Comparison of ENCODE assay signal across 12 mouse cellular contexts in the genomic region with DNA sequence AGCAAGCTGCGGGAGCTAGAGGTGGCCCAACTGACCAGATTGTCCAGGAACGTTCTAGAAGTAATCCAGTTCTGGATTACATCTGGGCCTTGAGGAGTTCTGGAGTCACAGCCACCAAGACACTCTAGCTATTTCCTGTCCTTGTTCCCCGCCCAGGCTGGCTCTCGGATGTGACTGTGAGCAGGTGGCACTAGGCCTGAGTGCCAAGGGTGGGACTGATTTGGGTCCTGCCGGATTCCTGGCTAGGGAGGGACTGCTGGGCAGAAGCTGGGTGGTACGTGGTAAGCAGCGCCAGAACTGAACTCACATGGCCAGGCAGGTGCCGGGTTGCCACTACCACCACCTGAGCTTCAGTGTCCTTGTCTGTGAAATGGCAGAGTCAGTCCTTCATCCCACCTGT. TPM values are rescaled to one million over a fixed set of nuclear protein-coding genes. Genes with fewer than 3 reads are reported as not detected.
A peak's percentile ranks its signal among the peaks of the same experiment; 100 is the strongest.
DNase-seq lines count a peak whose midpoint lies in the region; ATAC-seq and TF ChIP-seq lines count a peak whose summit lies in the region.
"Had no signal": no experiment of that assay in that cellular context is flagged by ENCODE, and none has a peak within 500 bp of the region (broad histone marks: within the 10 kb centered on the region; RNA-seq: fewer than 3 reads in every experiment).

No protein-coding gene starts in this region.

- peak overlapping the region; percentile 75 for H3K27ac ChIP-seq in heart, adult 2 months
- 0 out of 2 replicates have a peak overlapping the region, but pooled peaks have one; percentile 11 for H3K27ac ChIP-seq in liver, postnatal 0 days (ENCODE audit: low read depth)

- H3K4me2 ChIP-seq in liver, postnatal 0 days (ENCODE audit: low read depth, low read length), result no peak overlapping the region
- H3K4me2 ChIP-seq: midbrain, embryonic 11.5 days had no signal

- no peaks in the 10 kb centered on the region for H3K27me3 ChIP-seq in heart, adult 2 months (ENCODE audit: control insufficient read depth, insufficient read depth, low read length)
- H3K27me3 ChIP-seq in liver, postnatal 0 days (ENCODE audit: insufficient read depth, low read length), result no peaks in the 10 kb centered on the region
- H3K27me3 ChIP-seq: CH12.LX had no signal

- no peak for TF ChIP-seq POLR2A in heart, adult 2 months (IDR thresholded peaks at IDR 0.05; ENCODE audit: insufficient read depth, low read depth, low read length)

- TF ChIP-seq EP300 in heart, adult 2 months (IDR thresholded peaks at IDR 0.05; ENCODE audit: insufficient read depth, low read depth, low read length), result no peak
- TF ChIP-seq EP300 in liver, postnatal 0 days (IDR thresholded peaks at IDR 0.05; ENCODE audit: low read depth), result no peak

- TF ChIP-seq CTCF in heart, adult 2 months (IDR thresholded peaks at IDR 0.05), result no peak
- no peak for TF ChIP-seq CTCF in liver, postnatal 0 days (IDR thresholded peaks at IDR 0.05; ENCODE audit: low read depth)

- H3K36me3 ChIP-seq in heart, adult 2 months (ENCODE audit: control insufficient read depth, insufficient read depth, low read length), result peaks cover 3% of the 10 kb centered on the region
- peaks cover 7% of the 10 kb centered on the region; the same call in 1 of the 2 replicates for H3K36me3 ChIP-seq in liver, postnatal 0 days (replicated peaks; ENCODE audit: insufficient read depth, low read length)

- H3K4me3 ChIP-seq in heart, adult 2 months, result no peak overlapping the region
- H3K4me3 ChIP-seq in liver, postnatal 0 days (ENCODE audit: low read depth, low read length), result no peak overlapping the region
- H3K4me3 ChIP-seq: limb, embryonic 10.5 days had no signal

- intact Hi-C loops in heart, adult 2 months (cut with DNase I), result loop anchor here (2.0 kb wide), 1 partner anchor 15 kb away; no protein-coding TSS in a partner anchor
- intact Hi-C loops in heart, postnatal 14 days (cut with DNase I), result no loop called here

- 46% methylated on average over 8 of the region's 8 CpGs for WGBS in heart, adult 2 months
- WGBS in liver, postnatal 0 days (ENCODE audit: insufficient replicate concordance), result 79% methylated on average over 8 of the region's 8 CpGs

- H3K79me2 ChIP-seq in heart, adult 2 months (replicated peaks; ENCODE audit: control insufficient read depth, insufficient read depth, low read length), result peaks cover 8% of the 10 kb centered on the region

- peaks cover 49% of the 10 kb centered on the region for H3K4me1 ChIP-seq in heart, adult 2 months (ENCODE audit: control insufficient read depth, insufficient read depth, low read length)
- peaks cover 46% of the 10 kb centered on the region for H3K4me1 ChIP-seq in liver, postnatal 0 days (ENCODE audit: insufficient read depth)

- no peak for DNase-seq in heart, adult 2 months
- DNase-seq in heart, postnatal 14 days, result no peak
- peak; percentile 69 for DNase-seq in urinary bladder, postnatal 14 days (ENCODE audit: low spot score)
- no peak for DNase-seq in urinary bladder, adult 2 months (ENCODE audit: low spot score)
- DNase-seq in liver, postnatal 0 days, result no peak
- DNase-seq in urinary bladder, postnatal 36 days (ENCODE audit: low spot score in 2 of 2), result peak; percentile 34 to 48
- no peak for DNase-seq in MN1 (ENCODE audit: low spot score)
- DNase-seq: kidney, postnatal 14 days had no signal

- no peaks in the 10 kb centered on the region for H3K9me3 ChIP-seq in liver, postnatal 0 days (ENCODE audit: low read length)
- H3K9me3 ChIP-seq: limb, embryonic 10.5 days had no signal

- H3K9ac ChIP-seq in heart, adult 2 months (ENCODE audit: low read depth, low read length), result no peak overlapping the region
- H3K9ac ChIP-seq in liver, postnatal 0 days (replicated peaks), result no peak overlapping the region

- ATAC-seq in liver, postnatal 0 days, result no peak
- no peak for ATAC-seq in monocyte, adult 5-6 weeks (replicated peaks; ENCODE audit: insufficient number of reproducible peaks, low FRiP score, low TSS enrichment, poor library complexity, severe bottlenecking)

RNA-seq across cellular contexts. Expression of a gene that starts 26.7 kb away (rescaled TPM):
- 10 to 100 TPM; 63.9 to 64.8 TPM for total RNA-seq in heart, adult 2 months (2021)
- polyA plus RNA-seq in heart, adult 2 months (2012; rRNA removed), result 52.1 and 68.2 TPM in 2 replicates
- total RNA-seq in heart, postnatal 14 days (2021), result 10 to 100 TPM; 78.3 to 81.6 TPM
- 76.4 and 91.4 TPM in 2 replicates for polyA plus RNA-seq in urinary bladder, adult 2 months (2012; rRNA removed)
- 29.5 and 35.2 TPM in 2 replicates for polyA plus RNA-seq in liver, postnatal 0 days (2015; fragmentation: Nextera tagmentation; extraction: Ambion mirVana)
- 178 to 219 TPM (median 197 TPM) in 3 replicates for total RNA-seq in monocyte, adult 5-6 weeks (2017)

RNA-seq across cellular contexts. Expression of a gene that starts 39.8 kb away (rescaled TPM):
- total RNA-seq in heart, adult 2 months (2021), result 1 to 10 TPM; 8.3 to 8.5 TPM
- 19.2 and 20.8 TPM in 2 replicates for polyA plus RNA-seq in heart, adult 2 months (2012; rRNA removed)
- 10 to 100 TPM in 1 of 2 experiments, 1 to 10 TPM in 1; 8.5 to 11.2 TPM for total RNA-seq in heart, postnatal 14 days (2021)
- polyA plus RNA-seq in urinary bladder, adult 2 months (2012; rRNA removed), result 32.2 and 38.8 TPM in 2 replicates
- 11.3 and 13.7 TPM in 2 replicates for polyA plus RNA-seq in liver, postnatal 0 days (2015; fragmentation: Nextera tagmentation; extraction: Ambion mirVana)
- total RNA-seq in monocyte, adult 5-6 weeks (2017), result 7.2 to 12.8 TPM (median 7.3 TPM) in 3 replicates

RNA-seq across cellular contexts. Expression of a gene that starts 58.7 kb away (rescaled TPM):
- 10 to 100 TPM; 40.9 to 47.2 TPM for total RNA-seq in heart, adult 2 months (2021)
- 48.1 and 58.9 TPM in 2 replicates for polyA plus RNA-seq in heart, adult 2 months (2012; rRNA removed)
- 10 to 100 TPM; 40.7 to 44.5 TPM for total RNA-seq in heart, postnatal 14 days (2021)
- 32.2 and 36.4 TPM in 2 replicates for polyA plus RNA-seq in urinary bladder, adult 2 months (2012; rRNA removed)
- polyA plus RNA-seq in liver, postnatal 0 days (2015; fragmentation: Nextera tagmentation; extraction: Ambion mirVana), result 34.6 and 38.0 TPM in 2 replicates
- 3.2 to 6.6 TPM (median 6.3 TPM) in 3 replicates for total RNA-seq in monocyte, adult 5-6 weeks (2017)

Comparison
In these comparisons a context has a peak if more than half of its experiments do, and no peak if none do; other contexts are left out.
1. DNase-seq: peak in urinary bladder, postnatal 14 days (single experiment) and urinary bladder, postnatal 36 days (2 of 2); none in heart, adult 2 months (0 of 2), heart, postnatal 14 days (0 of 2), urinary bladder, adult 2 months (single experiment), liver, postnatal 0 days (single experiment) and MN1 (single experiment).